Mouse (Mus musculus): Measurements from ENCODE around the gene Acacb. TPM values are rescaled to one million over a fixed set of nuclear protein-coding genes. Genes with fewer than 3 reads are reported as not detected.

Gene Acacb
- polyA plus RNA-seq, 1 experiment from 2014 or later: 3.6 TPM

DNA sequence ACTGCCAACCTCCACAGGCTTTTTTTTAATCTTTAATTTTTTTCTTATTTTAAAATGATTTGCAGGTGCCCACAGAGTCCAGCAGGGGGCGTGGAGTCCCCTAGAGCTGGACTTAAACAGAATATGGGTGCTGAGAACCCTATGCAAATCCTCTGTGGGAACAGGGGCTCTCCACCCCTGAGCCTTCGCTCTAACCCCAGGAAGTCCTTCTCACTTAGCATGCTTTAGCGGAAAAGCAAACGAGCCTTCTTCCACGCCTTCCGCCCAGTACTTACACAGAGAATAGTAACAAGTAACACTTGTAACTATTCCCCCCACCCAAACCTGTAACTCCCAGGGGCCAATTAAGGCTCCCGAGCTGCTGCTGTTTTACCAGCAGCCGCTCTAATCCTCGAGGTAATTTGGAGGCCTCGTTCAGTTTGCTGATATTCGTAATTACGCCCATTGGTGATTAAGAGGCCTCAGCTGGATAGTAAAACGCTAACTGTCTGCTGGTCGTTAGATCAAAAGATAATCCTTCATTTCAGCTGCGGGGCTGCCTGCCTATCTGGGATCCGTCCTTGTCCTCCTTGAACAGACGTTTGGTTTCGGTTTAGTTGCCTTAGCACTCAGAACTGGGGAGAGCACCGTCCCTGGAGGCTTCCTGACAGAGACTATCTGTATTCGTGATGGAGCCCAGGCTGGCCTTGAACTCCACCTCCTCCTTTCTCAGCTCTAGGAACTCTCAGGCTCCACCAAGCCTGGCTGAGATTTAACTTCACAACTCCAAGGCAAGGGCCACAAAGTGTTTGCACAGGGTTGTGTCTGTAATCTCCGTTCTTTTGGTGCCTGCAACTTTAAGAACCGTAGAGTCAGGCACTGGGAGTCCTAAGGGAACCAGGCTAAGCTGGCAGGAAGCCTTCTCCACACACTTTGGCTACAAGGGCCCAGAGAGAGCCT lies 150.6 kb downstream of the Acacb start:
- no peak overlapping the region for H3K4me3 ChIP-seq (ENCODE audit: low read depth, low read length)
- no peaks in the 10 kb centered on the region for H3K9me3 ChIP-seq (replicated peaks; ENCODE audit: control insufficient read depth, low read length)
- H3K9ac ChIP-seq (replicated peaks; ENCODE audit: low read length): no peak overlapping the region
- no peak for DNase-seq (ENCODE audit: low spot score)
- no peak overlapping the region for H3K27ac ChIP-seq (replicated peaks; ENCODE audit: low read depth, low read length)
- peaks cover 2% of the 10 kb centered on the region; the same call in 1 of the 2 replicates for H3K4me1 ChIP-seq (ENCODE audit: control insufficient read depth, insufficient read depth, low read length)
- H3K36me3 ChIP-seq (replicated peaks; ENCODE audit: control insufficient read depth, insufficient read depth, low read depth, low read length): no peaks in the 10 kb centered on the region
- 25% methylated on average over 22 of the region's 22 CpGs for WGBS
- ATAC-seq (replicated peaks; ENCODE audit: insufficient number of reproducible peaks, low FRiP score, low TSS enrichment, low read depth): no peak
- H3K27me3 ChIP-seq (ENCODE audit: control insufficient read depth, insufficient read depth, low read length): no peaks in the 10 kb centered on the region
- no peak overlapping the region for H3K4me2 ChIP-seq (ENCODE audit: low read depth, low read length)

DNA sequence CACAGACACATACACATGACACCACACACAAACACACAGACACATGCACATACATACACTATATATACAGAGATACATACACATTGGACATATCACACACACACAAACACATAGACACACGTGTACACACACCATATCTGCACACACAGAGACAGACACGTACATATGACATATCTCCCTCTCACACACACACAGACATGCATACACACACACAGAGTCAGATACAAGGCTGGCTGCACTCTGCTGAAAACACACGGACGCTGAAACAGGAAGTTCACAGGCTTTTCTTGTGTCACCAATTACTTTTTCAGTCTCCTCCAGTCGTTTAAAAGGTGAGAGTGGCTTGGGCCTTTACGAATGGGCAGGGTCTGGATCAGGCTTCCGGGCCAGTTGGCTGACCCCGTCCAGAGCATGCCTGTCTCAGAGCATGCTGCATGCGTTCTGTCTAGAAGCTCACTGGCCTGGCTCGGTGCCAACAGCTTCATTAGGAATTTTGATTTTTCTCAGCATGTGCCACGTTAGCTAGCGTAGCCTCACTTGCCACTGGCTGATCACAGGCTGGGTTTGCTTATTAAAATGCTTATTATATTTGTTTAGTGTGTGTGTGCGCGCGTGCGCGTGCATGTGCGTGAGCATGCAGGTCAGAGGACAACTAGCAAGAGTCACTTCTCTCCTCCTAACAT lies 152.0 kb downstream of the Acacb start:
- Histone ChIP-seq H3K9me3 (replicated peaks; ENCODE audit: control insufficient read depth, low read length) (no peaks in the 10 kb centered on the region), H3K9ac (replicated peaks; ENCODE audit: low read length) (no peak overlapping the region), H3K27me3 (ENCODE audit: control insufficient read depth, insufficient read depth, low read length) (no peaks in the 10 kb centered on the region), H3K27ac (replicated peaks; ENCODE audit: low read depth, low read length) (no peak overlapping the region), H3K4me1 (ENCODE audit: control insufficient read depth, insufficient read depth, low read length) (peaks cover 2% of the 10 kb centered on the region; the same call in 1 of the 2 replicates), H3K4me2 (ENCODE audit: low read depth, low read length) (no peak overlapping the region), H3K4me3 (ENCODE audit: low read depth, low read length) (no peak overlapping the region), H3K36me3 (replicated peaks; ENCODE audit: control insufficient read depth, insufficient read depth, low read depth, low read length) (no peaks in the 10 kb centered on the region)
- 69% methylated on average over 18 of the region's 18 CpGs for WGBS
- DNase-seq (ENCODE audit: low spot score): no peak
- no peak for ATAC-seq (replicated peaks; ENCODE audit: insufficient number of reproducible peaks, low FRiP score, low TSS enrichment, low read depth)

DNA sequence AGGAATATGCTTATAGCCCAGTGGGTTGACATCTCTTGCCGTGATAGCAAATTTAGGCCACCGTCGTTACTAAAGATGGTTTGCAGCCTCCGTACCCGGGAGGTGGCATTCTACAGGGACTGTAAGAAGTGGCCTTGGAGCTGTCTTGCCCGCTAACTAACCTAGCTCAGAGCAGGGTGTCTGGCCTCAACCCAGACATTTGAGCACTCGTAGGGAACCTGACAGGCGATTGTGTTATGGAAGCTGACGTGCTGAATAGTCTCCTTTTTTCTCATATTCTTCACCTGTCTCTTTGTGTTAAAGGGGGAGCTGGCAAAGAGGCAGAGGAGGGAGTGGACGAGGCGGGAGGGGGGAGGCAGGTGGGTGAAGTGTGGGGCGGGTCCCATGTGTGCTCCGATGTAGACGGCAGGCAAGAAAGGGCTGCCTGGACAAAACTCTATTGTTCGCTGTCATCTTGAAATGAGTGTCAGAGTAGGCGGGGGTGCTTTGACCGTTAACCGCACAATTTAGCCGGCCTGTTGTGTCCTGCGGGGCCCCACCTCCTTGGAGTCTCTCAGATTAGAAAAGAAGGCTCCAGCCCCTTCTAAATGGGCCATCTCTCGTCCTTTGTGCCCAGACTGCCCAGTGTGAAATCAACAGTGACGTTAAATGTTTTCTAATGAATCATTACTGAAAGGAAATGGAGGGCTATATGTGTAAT lies 153.0 kb downstream of the Acacb start:
- ATAC-seq (replicated peaks; ENCODE audit: insufficient number of reproducible peaks, low FRiP score, low TSS enrichment, low read depth) (peak; percentile 68; the same call in 1 of the 2 replicates), DNase-seq (ENCODE audit: low spot score) (no peak)
- Histone ChIP-seq H3K4me2 (ENCODE audit: low read depth, low read length) (no peak overlapping the region), H3K9ac (replicated peaks; ENCODE audit: low read length) (no peak overlapping the region), H3K27ac (replicated peaks; ENCODE audit: low read depth, low read length) (no peak overlapping the region), H3K4me3 (ENCODE audit: low read depth, low read length) (no peak overlapping the region), H3K9me3 (replicated peaks; ENCODE audit: control insufficient read depth, low read length) (no peaks in the 10 kb centered on the region), H3K4me1 (ENCODE audit: control insufficient read depth, insufficient read depth, low read length) (peaks cover 2% of the 10 kb centered on the region; the same call in 1 of the 2 replicates), H3K27me3 (ENCODE audit: control insufficient read depth, insufficient read depth, low read length) (no peaks in the 10 kb centered on the region), H3K36me3 (replicated peaks; ENCODE audit: control insufficient read depth, insufficient read depth, low read depth, low read length) (no peaks in the 10 kb centered on the region)
- 49% methylated on average over 22 of the region's 22 CpGs for WGBS

DNA sequence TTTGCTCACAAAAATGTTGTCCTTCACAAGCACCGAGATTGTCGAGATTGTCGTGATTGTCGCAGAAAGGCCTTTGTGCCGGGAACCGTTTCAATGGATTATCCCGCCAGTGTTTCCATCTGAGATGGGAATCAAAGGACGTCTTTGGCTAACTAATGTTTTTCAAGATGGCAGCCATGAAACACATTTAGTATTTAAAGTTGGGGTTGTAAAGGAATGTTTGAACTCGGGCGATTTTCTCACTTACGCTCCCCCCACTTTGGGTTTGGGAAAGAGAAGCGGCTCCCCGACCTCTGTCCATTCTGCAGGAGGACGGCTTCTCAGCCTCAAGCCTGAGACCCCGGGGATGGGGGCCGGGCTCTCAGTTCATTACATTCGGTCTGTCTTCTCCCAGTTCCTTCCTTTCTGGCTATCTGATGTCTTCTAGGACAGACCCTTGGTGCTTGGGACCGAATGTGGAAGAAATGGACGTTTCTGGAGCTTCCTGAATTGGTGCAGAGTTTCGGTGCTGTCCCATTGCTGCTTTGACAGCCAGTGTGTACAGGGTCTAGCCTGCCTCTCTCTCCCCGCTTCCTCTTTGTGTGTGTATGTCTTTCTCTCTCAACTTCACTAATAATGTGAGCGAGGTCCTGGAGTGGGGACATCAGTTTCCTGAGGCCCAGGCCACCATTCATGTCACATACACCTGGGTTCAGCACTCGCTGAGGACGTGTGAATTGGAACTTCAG lies 153.7 kb downstream of the Acacb start:
- ATAC-seq (replicated peaks; ENCODE audit: insufficient number of reproducible peaks, low FRiP score, low TSS enrichment, low read depth) (no peak), DNase-seq (ENCODE audit: low spot score) (no peak)
- Histone ChIP-seq H3K27ac (replicated peaks; ENCODE audit: low read depth, low read length) (no peak overlapping the region), H3K4me3 (ENCODE audit: low read depth, low read length) (no peak overlapping the region), H3K36me3 (replicated peaks; ENCODE audit: control insufficient read depth, insufficient read depth, low read depth, low read length) (no peaks in the 10 kb centered on the region), H3K4me2 (ENCODE audit: low read depth, low read length) (no peak overlapping the region), H3K27me3 (ENCODE audit: control insufficient read depth, insufficient read depth, low read length) (no peaks in the 10 kb centered on the region), H3K9me3 (replicated peaks; ENCODE audit: control insufficient read depth, low read length) (no peaks in the 10 kb centered on the region), H3K9ac (replicated peaks; ENCODE audit: low read length) (no peak overlapping the region), H3K4me1 (ENCODE audit: control insufficient read depth, insufficient read depth, low read length) (peaks cover 2% of the 10 kb centered on the region; the same call in 1 of the 2 replicates)
- WGBS: 79% methylated on average over 24 of the region's 24 CpGs

Other genes with a start within 250 kb of the Acacb start
- gene Coro1c, start 237.8 kb upstream of the Acacb start, polyA plus RNA-seq (2014; fragmentation: Nextera tagmentation; extraction: Ambion mirVana): 130 and 135 TPM in 2 replicates
- 26.0 and 29.0 TPM in 2 replicates for gene Ssh1, start 152.6 kb upstream of the Acacb start, polyA plus RNA-seq (2014; fragmentation: Nextera tagmentation; extraction: Ambion mirVana)
- not detected in 2 replicates for gene Dao, start 142.8 kb upstream of the Acacb start, polyA plus RNA-seq (2014; fragmentation: Nextera tagmentation; extraction: Ambion mirVana)
- gene Usp30, start 81.1 kb upstream of the Acacb start, polyA plus RNA-seq (2014; fragmentation: Nextera tagmentation; extraction: Ambion mirVana): 10.0 and 11.4 TPM in 2 replicates
- gene Svop, start 55.0 kb upstream of the Acacb start, polyA plus RNA-seq (2014; fragmentation: Nextera tagmentation; extraction: Ambion mirVana): 3.3 and 4.1 TPM in 2 replicates
- 13.5 and 13.8 TPM in 2 replicates for gene Alkbh2, start 18.3 kb upstream of the Acacb start, polyA plus RNA-seq (2014; fragmentation: Nextera tagmentation; extraction: Ambion mirVana)
- gene Ung, start 16.1 kb upstream of the Acacb start, polyA plus RNA-seq (2014; fragmentation: Nextera tagmentation; extraction: Ambion mirVana): 37.6 and 37.9 TPM in 2 replicates
- 0.42 and 1.3 TPM in 2 replicates for gene Foxn4, start 127.3 kb downstream of the Acacb start, polyA plus RNA-seq (2014; fragmentation: Nextera tagmentation; extraction: Ambion mirVana)
- 0.38 and 1.2 TPM in 2 replicates for gene Myo1h, start 142.6 kb downstream of the Acacb start, polyA plus RNA-seq (2014; fragmentation: Nextera tagmentation; extraction: Ambion mirVana)
- gene Kctd10, start 234.0 kb downstream of the Acacb start, polyA plus RNA-seq (2014; fragmentation: Nextera tagmentation; extraction: Ambion mirVana): 110 TPM in 2 replicates
- 42.3 and 44.9 TPM in 2 replicates for gene Ube3b, start 234.1 kb downstream of the Acacb start, polyA plus RNA-seq (2014; fragmentation: Nextera tagmentation; extraction: Ambion mirVana)